14 mouse cellular contexts compared by ENCODE assay signal in genomic region chr15:84793649-84794048, GRCm38 (mm10).
"Had no signal": no experiment of that assay in that cellular context is flagged by ENCODE, and none has a peak within 500 bp of the region (broad histone marks: within the 10 kb centered on the region; RNA-seq: fewer than 3 reads in every experiment).

No protein-coding gene starts in this region.

- H3K4me3 ChIP-seq: limb, embryonic 10.5 days; limb, embryonic 13.5 days; liver, embryonic 12.5 days; liver, embryonic 15.5 days; midbrain, embryonic 13.5 days had no signal

- H3K27me3 ChIP-seq: limb, embryonic 13.5 days; liver, embryonic 12.5 days; liver, embryonic 15.5 days; midbrain, embryonic 13.5 days had no signal

- H3K36me3 ChIP-seq: liver, embryonic 15.5 days had no signal

- H3K4me2 ChIP-seq: limb, embryonic 13.5 days; liver, embryonic 12.5 days; liver, embryonic 15.5 days; midbrain, embryonic 13.5 days had no signal

- H3K9me3 ChIP-seq: limb, embryonic 10.5 days; limb, embryonic 13.5 days; liver, embryonic 12.5 days; liver, embryonic 15.5 days; midbrain, embryonic 13.5 days had no signal

- H3K9ac ChIP-seq: liver, embryonic 12.5 days; liver, embryonic 15.5 days; midbrain, embryonic 13.5 days had no signal

- H3K27ac ChIP-seq: limb, embryonic 10.5 days; limb, embryonic 13.5 days; liver, embryonic 12.5 days; liver, embryonic 15.5 days; macrophage; midbrain, embryonic 13.5 days had no signal

- H3K4me1 ChIP-seq: limb, embryonic 10.5 days; limb, embryonic 13.5 days; liver, embryonic 12.5 days; liver, embryonic 15.5 days; midbrain, embryonic 13.5 days had no signal

- DNase-seq: kidney, adult 18-20 months; kidney, adult 9 months; kidney, postnatal 36 days; liver; lung, adult 18-20 months; thymus, adult 18-20 months; thymus, postnatal 4 days had no signal

- ATAC-seq: liver, embryonic 12.5 days; midbrain, embryonic 13.5 days; midbrain, embryonic 16.5 days had no signal
